In the genomic region with DNA sequence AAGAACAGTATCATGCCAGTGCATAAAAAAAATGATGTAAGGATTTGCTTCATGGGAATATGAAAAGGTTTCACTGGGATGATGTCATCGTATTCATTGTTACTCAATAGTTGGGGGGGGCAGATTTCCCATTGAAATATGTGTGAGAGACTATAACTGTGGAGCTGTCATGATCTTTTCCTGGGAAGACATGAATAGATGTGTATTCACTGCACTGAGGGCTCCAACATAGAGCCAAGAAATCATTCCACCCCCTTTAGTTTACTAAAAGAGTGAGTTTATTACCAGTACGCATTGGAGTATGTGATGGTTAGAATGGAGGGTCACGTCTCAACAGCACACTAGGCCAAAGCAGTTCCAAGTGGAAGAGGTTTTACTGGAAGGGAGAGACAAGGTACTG, we compare ENCODE assay signal across 25 mouse cellular contexts.
DNase-seq lines count a peak whose midpoint lies in the region; ATAC-seq and TF ChIP-seq lines count a peak whose summit lies in the region.
"Had no signal": no experiment of that assay in that cellular context is flagged by ENCODE, and none has a peak within 500 bp of the region (broad histone marks: within the 10 kb centered on the region; RNA-seq: fewer than 3 reads in every experiment).

No protein-coding gene starts in this region.

- no peak overlapping the region for H3K4me2 ChIP-seq in forebrain, embryonic 15.5 days (replicated peaks)
- no peak overlapping the region for H3K4me2 ChIP-seq in midbrain, postnatal 0 days (ENCODE audit: low read depth, low read length, poor library complexity, severe bottlenecking)
- no peak overlapping the region for H3K4me2 ChIP-seq in forebrain, postnatal 0 days (ENCODE audit: low read depth)
- H3K4me2 ChIP-seq: heart, embryonic 13.5 days; hindbrain, embryonic 12.5 days; hindbrain, embryonic 15.5 days; intestine, embryonic 15.5 days had no signal

- no peaks in the 10 kb centered on the region for H3K9me3 ChIP-seq in forebrain, embryonic 15.5 days
- no peaks in the 10 kb centered on the region for H3K9me3 ChIP-seq in forebrain, embryonic 10.5 days
- no peaks in the 10 kb centered on the region for H3K9me3 ChIP-seq in midbrain, postnatal 0 days (ENCODE audit: low read length)
- H3K9me3 ChIP-seq in midbrain, embryonic 10.5 days (replicated peaks): no peaks in the 10 kb centered on the region
- no peaks in the 10 kb centered on the region for H3K9me3 ChIP-seq in forebrain, postnatal 0 days (ENCODE audit: low read length)
- H3K9me3 ChIP-seq: heart, embryonic 10.5 days; heart, embryonic 13.5 days; hindbrain, embryonic 12.5 days; hindbrain, embryonic 15.5 days; intestine, embryonic 15.5 days had no signal

- H3K9ac ChIP-seq in forebrain, embryonic 15.5 days (replicated peaks): no peak overlapping the region
- H3K9ac ChIP-seq in midbrain, postnatal 0 days (replicated peaks; ENCODE audit: low read length, poor library complexity, severe bottlenecking): no peak overlapping the region
- H3K9ac ChIP-seq in forebrain, postnatal 0 days: no peak overlapping the region
- H3K9ac ChIP-seq: heart, embryonic 13.5 days; hindbrain, embryonic 12.5 days; hindbrain, embryonic 15.5 days; intestine, embryonic 15.5 days had no signal

- no peak for TF ChIP-seq CTCF in midbrain, postnatal 0 days (IDR thresholded peaks at IDR 0.05)
- TF ChIP-seq CTCF in brain, embryonic 14.5 days (IDR thresholded peaks at IDR 0.05; ENCODE audit: borderline replicate concordance, extremely low read depth, insufficient read depth, insufficient read length): no peak
- no peak for TF ChIP-seq CTCF in forebrain, postnatal 0 days (IDR thresholded peaks at IDR 0.05; ENCODE audit: low read depth)

- 59% methylated on average over 3 of the region's 3 CpGs for WGBS in forebrain, embryonic 15.5 days
- 94% methylated on average over 3 of the region's 3 CpGs for WGBS in forebrain, embryonic 10.5 days
- 98% methylated on average over 3 of the region's 3 CpGs for WGBS in midbrain, postnatal 0 days
- 96% methylated on average over 3 of the region's 3 CpGs for WGBS in midbrain, embryonic 10.5 days
- WGBS in forebrain, postnatal 0 days: 45% methylated on average over 3 of the region's 3 CpGs

- peaks cover 30% of the 10 kb centered on the region for H3K4me1 ChIP-seq in forebrain, embryonic 15.5 days
- H3K4me1 ChIP-seq in forebrain, embryonic 10.5 days: peaks cover 34% of the 10 kb centered on the region
- H3K4me1 ChIP-seq in midbrain, postnatal 0 days (ENCODE audit: insufficient read depth, low read length): no peaks in the 10 kb centered on the region
- H3K4me1 ChIP-seq in midbrain, embryonic 10.5 days: peaks cover 29% of the 10 kb centered on the region
- H3K4me1 ChIP-seq in forebrain, postnatal 0 days (ENCODE audit: insufficient read depth): peaks cover 3% of the 10 kb centered on the region; the same call in 1 of the 2 replicates
- H3K4me1 ChIP-seq: heart, embryonic 13.5 days had no signal

- peak; percentile 81 for ATAC-seq in forebrain, embryonic 15.5 days (replicated peaks)
- ATAC-seq in midbrain, postnatal 0 days (ENCODE audit: low FRiP score): peak; percentile 41; the same call in 1 of the 2 replicates
- ATAC-seq in forebrain, postnatal 0 days: peak; percentile 25; the same call in 1 of the 2 replicates
- ATAC-seq: activated CD4-positive, CD25-positive, alpha-beta regulatory T cell, adult 4 months; CD4-positive, CD25-positive, alpha-beta regulatory T cell, adult 4 months; intestine, embryonic 15.5 days had no signal

- H3K27me3 ChIP-seq in forebrain, embryonic 15.5 days: no peaks in the 10 kb centered on the region
- no peaks in the 10 kb centered on the region for H3K27me3 ChIP-seq in forebrain, embryonic 10.5 days (ENCODE audit: poor library complexity, severe bottlenecking)
- no peaks in the 10 kb centered on the region for H3K27me3 ChIP-seq in midbrain, postnatal 0 days (ENCODE audit: insufficient read depth, low read length)
- peaks cover 35% of the 10 kb centered on the region for H3K27me3 ChIP-seq in midbrain, embryonic 10.5 days (ENCODE audit: low read depth, poor library complexity, severe bottlenecking)
- no peaks in the 10 kb centered on the region for H3K27me3 ChIP-seq in forebrain, postnatal 0 days (ENCODE audit: insufficient read depth, low read length)
- H3K27me3 ChIP-seq: heart, embryonic 13.5 days; hindbrain, embryonic 12.5 days; hindbrain, embryonic 15.5 days; intestine, embryonic 15.5 days had no signal

- no peak for TF ChIP-seq POLR2A in brain, embryonic 14.5 days (IDR thresholded peaks at IDR 0.05; ENCODE audit: borderline replicate concordance, extremely low read depth, insufficient read depth, insufficient read length, poor library complexity, severe bottlenecking)

- H3K4me3 ChIP-seq in forebrain, embryonic 15.5 days: no peak overlapping the region
- H3K4me3 ChIP-seq in forebrain, embryonic 10.5 days: no peak overlapping the region
- H3K4me3 ChIP-seq in midbrain, postnatal 0 days (ENCODE audit: low read depth, low read length): no peak overlapping the region
- no peak overlapping the region for H3K4me3 ChIP-seq in midbrain, embryonic 10.5 days
- no peak overlapping the region for H3K4me3 ChIP-seq in forebrain, postnatal 0 days (ENCODE audit: low read depth, low read length)
- H3K4me3 ChIP-seq: heart, adult 2 months; heart, embryonic 10.5 days; heart, embryonic 13.5 days; hindbrain, embryonic 12.5 days; hindbrain, embryonic 15.5 days; intestine, embryonic 15.5 days had no signal

- H3K27ac ChIP-seq in forebrain, embryonic 15.5 days (replicated peaks): no peak overlapping the region
- H3K27ac ChIP-seq in forebrain, embryonic 10.5 days: no peak overlapping the region
- H3K27ac ChIP-seq in midbrain, postnatal 0 days (ENCODE audit: low read depth, low read length): no peak overlapping the region
- no peak overlapping the region for H3K27ac ChIP-seq in midbrain, embryonic 10.5 days (replicated peaks)
- H3K27ac ChIP-seq in forebrain, postnatal 0 days (ENCODE audit: low read depth, low read length): no peak overlapping the region
- H3K27ac ChIP-seq: heart, adult 2 months; heart, embryonic 10.5 days; heart, embryonic 13.5 days; hindbrain, embryonic 12.5 days; hindbrain, embryonic 15.5 days; intestine, embryonic 15.5 days had no signal

- no peak for DNase-seq in forebrain, embryonic 10.5 days (ENCODE audit: extremely low spot score, low spot score)
- peak; percentile 17 for DNase-seq in midbrain, postnatal 0 days (ENCODE audit: low spot score)
- DNase-seq in midbrain, embryonic 10.5 days (ENCODE audit: low spot score): no peak
- peak; percentile 78 for DNase-seq in brain, embryonic 14.5 days (ENCODE audit: low read depth)
- DNase-seq in forebrain, postnatal 0 days: peak; percentile 8
- no peak for DNase-seq in spleen, adult 12 weeks (ENCODE audit: low spot score)
- DNase-seq: adrenal gland, adult 8-10 months; adrenal gland, postnatal 25 days; cerebellum, adult 18-20 months; cerebellum, adult 9-10 months; cerebellum, postnatal 14 days; gastrocnemius, postnatal 10 days; gastrocnemius, postnatal 36 days; heart, adult 2 months; heart, postnatal 14 days; heart, postnatal 4 days; kidney, adult 11 months had no signal

- H3K36me3 ChIP-seq in forebrain, embryonic 15.5 days: no peaks in the 10 kb centered on the region
- H3K36me3 ChIP-seq in forebrain, embryonic 10.5 days (replicated peaks): no peaks in the 10 kb centered on the region
- H3K36me3 ChIP-seq in midbrain, postnatal 0 days (ENCODE audit: insufficient read depth, low read length): no peaks in the 10 kb centered on the region
- no peaks in the 10 kb centered on the region for H3K36me3 ChIP-seq in midbrain, embryonic 10.5 days
- no peaks in the 10 kb centered on the region for H3K36me3 ChIP-seq in forebrain, postnatal 0 days (ENCODE audit: insufficient read depth)
- H3K36me3 ChIP-seq: heart, embryonic 10.5 days; heart, embryonic 13.5 days; hindbrain, embryonic 12.5 days; hindbrain, embryonic 15.5 days; intestine, embryonic 15.5 days had no signal

Comparison
In these comparisons a context has a peak if more than half of its experiments do, and no peak if none do; other contexts are left out.
1. DNase-seq: peak in midbrain, postnatal 0 days (single experiment), brain, embryonic 14.5 days (single experiment) and forebrain, postnatal 0 days (single experiment); none in forebrain, embryonic 10.5 days (single experiment), midbrain, embryonic 10.5 days (single experiment) and spleen, adult 12 weeks (single experiment).
2. ATAC-seq: peak in every context shown above with its lines; median percentile 81 in forebrain, embryonic 15.5 days; 41 in midbrain, postnatal 0 days; 25 in forebrain, postnatal 0 days.